Mouse (Mus musculus) midbrain, embryonic 12.5 days (tissue): ENCODE results near the gene Tsga10. TPM values are rescaled to one million over a fixed set of nuclear protein-coding genes. Genes with fewer than 3 reads are reported as not detected.

Experiments
- ATAC-seq: fragments of 200-750 bp; cut with Nextera tagmentation; 2 replicates; pipeline ENCODE4 v1.8.0; 2017; ENCODE audit warnings: low read depth, moderate TSS enrichment, moderate library complexity; ENCODE audit not compliant: low FRiP score
- H3K27ac ChIP-seq: fragments of 300-500 bp; sonication (generic); replicated peaks from 2 replicates; pipeline ENCODE4 v1.5.1; 2016; ENCODE audit warnings: mild to moderate bottlenecking
- H3K27me3 ChIP-seq: fragments of 300-500 bp; sonication (generic); 2 replicates; pipeline ENCODE4 v1.6.1; 2016; ENCODE audit warnings: mild to moderate bottlenecking
- H3K36me3 ChIP-seq: fragments of 300-500 bp; sonication (generic); 2 replicates; pipeline ENCODE4 v1.6.1; 2016
- H3K4me1 ChIP-seq: fragments of 300-500 bp; sonication (generic); 2 replicates; pipeline ENCODE4 v1.6.1; 2016
- H3K4me2 ChIP-seq: fragments of 300-500 bp; sonication (generic); replicated peaks from 2 replicates; pipeline ENCODE4 v1.6.1; 2016; ENCODE audit warnings: mild to moderate bottlenecking, moderate library complexity
- H3K4me3 ChIP-seq: fragments of 300-500 bp; sonication (generic); 2 replicates; pipeline ENCODE4 v1.5.1; 2016; ENCODE audit warnings: mild to moderate bottlenecking
- H3K9ac ChIP-seq: fragments of 300-500 bp; sonication (generic); replicated peaks from 2 replicates; pipeline ENCODE4 v1.6.1; 2016; ENCODE audit warnings: mild to moderate bottlenecking, moderate library complexity
- H3K9me3 ChIP-seq: fragments of 300-500 bp; sonication (generic); 2 replicates; pipeline ENCODE4 v1.6.1; 2016; ENCODE audit warnings: mild to moderate bottlenecking
- WGBS: fragments of 180-500 bp; shearing (Covaris S2); methylation state at CpG from one replicate; pipeline ENCODE4 v1.1.7; 2016; 5-methylcytosine and 5-hydroxymethylcytosine counted together
- polyA plus RNA-seq: library from polyadenylated mRNA; unstranded; fragments of >200 nt; fragmentation: Nextera tagmentation; extraction: Ambion mirVana; gene quantifications from 2 replicates; pipeline ENCODE4 v1.2.1, GENCODE M21; 2016

The Tsga10 gene
- polyA plus RNA-seq, 1 experiment from 2014 or later: 22.5 TPM

GRCm38 (mm10) chr1:37711596-37712356 is 154.5 kb downstream of the Tsga10 start:
- Histone ChIP-seq H3K4me3 (no peak overlapping the region), H3K9ac (no peak overlapping the region), H3K4me1 (no peaks in the 10 kb centered on the region), H3K27ac (no peak overlapping the region), H3K27me3 (no peaks in the 10 kb centered on the region), H3K9me3 (no peaks in the 10 kb centered on the region), H3K4me2 (no peak overlapping the region), H3K36me3 (no peaks in the 10 kb centered on the region)
- 91% methylated on average over 10 of the region's 10 CpGs for WGBS
- no peak for ATAC-seq

DNA sequence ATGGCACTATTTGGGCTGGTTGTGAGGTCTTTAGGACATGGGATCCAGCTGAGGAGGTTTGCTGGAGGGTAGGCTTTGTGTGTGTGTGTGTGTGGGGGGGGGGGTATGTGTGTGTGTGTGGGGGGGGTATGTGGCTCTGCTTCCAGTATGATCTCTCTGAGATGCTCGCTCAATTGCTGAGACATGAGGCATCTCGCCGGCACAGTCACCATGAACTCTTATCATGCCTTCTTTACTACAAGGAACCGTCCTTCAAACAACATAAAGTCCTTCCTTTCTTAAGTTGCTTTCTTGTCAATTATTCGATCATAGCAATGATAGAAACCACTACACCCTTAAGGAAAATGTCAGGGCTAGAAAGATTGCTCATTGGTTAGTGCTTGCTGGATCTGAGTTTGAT is 155.1 kb downstream of the Tsga10 start:
- Histone ChIP-seq H3K9ac (no peak overlapping the region), H3K4me3 (no peak overlapping the region), H3K4me2 (no peak overlapping the region), H3K27me3 (no peaks in the 10 kb centered on the region), H3K36me3 (no peaks in the 10 kb centered on the region), H3K27ac (no peak overlapping the region), H3K4me1 (no peaks in the 10 kb centered on the region), H3K9me3 (no peaks in the 10 kb centered on the region)
- no peak for ATAC-seq
- WGBS: 85% methylated on average over 5 of the region's 5 CpGs

- Histone ChIP-seq H3K4me2 (no peak overlapping the region), H3K27ac (no peak overlapping the region), H3K9ac (no peak overlapping the region), H3K27me3 (no peaks in the 10 kb centered on the region), H3K4me1 (no peaks in the 10 kb centered on the region), H3K9me3 (no peaks in the 10 kb centered on the region), H3K36me3 (no peaks in the 10 kb centered on the region), H3K4me3 (no peak overlapping the region)
- WGBS: 90% methylated on average over 8 of the region's 8 CpGs
- no peak for ATAC-seq
Measured at GRCm38 (mm10) chr1:37709736-37710135, 156.5 kb downstream of the Tsga10 start.

- Histone ChIP-seq H3K27ac (no peak overlapping the region), H3K27me3 (no peaks in the 10 kb centered on the region), H3K4me1 (no peaks in the 10 kb centered on the region), H3K36me3 (no peaks in the 10 kb centered on the region), H3K4me3 (no peak overlapping the region), H3K9ac (no peak overlapping the region), H3K9me3 (no peaks in the 10 kb centered on the region), H3K4me2 (no peak overlapping the region)
- ATAC-seq: no peak
- 93% methylated on average over 6 of the region's 6 CpGs for WGBS
Measured at GRCm38 (mm10) chr1:37708270-37708955, 157.8 kb downstream of the Tsga10 start.

Other genes with a start within 250 kb of the Tsga10 start
- 0.75 and 0.98 TPM in 2 replicates for gene 2010300C02Rik, start 146.3 kb downstream of the Tsga10 start, polyA plus RNA-seq
- 7.4 and 7.7 TPM in 2 replicates for gene Lipt1, start 5.3 kb upstream of the Tsga10 start, polyA plus RNA-seq
- gene Mitd1, start 24.0 kb upstream of the Tsga10 start, polyA plus RNA-seq: 20.4 TPM in 2 replicates
- 210 and 215 TPM in 2 replicates for gene Mrpl30, start 24.0 kb upstream of the Tsga10 start, polyA plus RNA-seq
- not detected in 2 replicates for gene Lyg2, start 50.1 kb upstream of the Tsga10 start, polyA plus RNA-seq
- gene Lyg1, start 91.3 kb upstream of the Tsga10 start, polyA plus RNA-seq: not detected in 2 replicates
- gene Txndc9, start 131.5 kb upstream of the Tsga10 start, polyA plus RNA-seq: 146 and 166 TPM in 2 replicates
- gene Eif5b, start 131.6 kb upstream of the Tsga10 start, polyA plus RNA-seq: 28.3 and 29.1 TPM in 2 replicates